Mouse (Mus musculus) hindbrain, postnatal 0 days (tissue): ENCODE results near the gene Stat5b. TPM values are rescaled to one million over a fixed set of nuclear protein-coding genes. Genes with fewer than 3 reads are reported as not detected.
A peak's percentile ranks its signal among the peaks of the same experiment; 100 is the strongest.

Experiments
- ATAC-seq: fragments of 200-750 bp; cut with Nextera tagmentation; 2 replicates; pipeline ENCODE4 v1.8.0; 2017; ENCODE audit warnings: mild to moderate bottlenecking, moderate TSS enrichment, moderate library complexity
- DNase-seq: peaks from one replicate; pipeline ENCODE4 v3.0.0-alpha.2; 2015; ENCODE audit warnings: low spot score
- H3K27ac ChIP-seq: fragments of 300-500 bp; sonication (generic); 2 replicates; pipeline ENCODE4 v1.5.1; 2014; ENCODE audit warnings: mild to moderate bottlenecking
- H3K27me3 ChIP-seq: fragments of 300-500 bp; sonication (generic); 2 replicates; pipeline ENCODE4 v1.6.1; 2014; ENCODE audit warnings: low read length, mixed read lengths; ENCODE audit not compliant: insufficient read depth
- H3K36me3 ChIP-seq: fragments of 300-500 bp; sonication (generic); 2 replicates; pipeline ENCODE4 v1.6.1; 2014; ENCODE audit warnings: low read length, mixed read lengths; ENCODE audit not compliant: insufficient read depth
- H3K4me1 ChIP-seq: fragments of 300-500 bp; sonication (generic); 2 replicates; pipeline ENCODE4 v1.6.1; 2014; ENCODE audit warnings: antibody characterized with exemption, low read length, mixed read lengths; ENCODE audit not compliant: insufficient read depth
- H3K4me2 ChIP-seq: fragments of 300-500 bp; sonication (generic); 2 replicates; pipeline ENCODE4 v1.6.1; 2014; ENCODE audit warnings: low read depth, mild to moderate bottlenecking, low read length, moderate library complexity, mixed read lengths
- H3K4me3 ChIP-seq: fragments of 300-500 bp; sonication (generic); 2 replicates; pipeline ENCODE4 v1.5.1; 2014; ENCODE audit warnings: low read length
- H3K9ac ChIP-seq: fragments of 300-500 bp; sonication (generic); replicated peaks from 2 replicates; pipeline ENCODE4 v1.6.1; 2014; ENCODE audit warnings: mild to moderate bottlenecking, low read length, moderate library complexity, mixed read lengths
- H3K9me3 ChIP-seq: fragments of 300-500 bp; sonication (generic); 2 replicates; pipeline ENCODE4 v1.6.1; 2016; ENCODE audit warnings: low read length, mixed read lengths
- CTCF ChIP-seq: IDR thresholded peaks from 2 replicates; pipeline ENCODE4 v1.5.1; 2016; ENCODE audit warnings: antibody characterized with exemption, control low read depth, low read depth
- WGBS: fragments of 180-500 bp; shearing (Covaris S2); extraction: QIAGEN DNeasy Blood & Tissue Kit; methylation state at CpG from one replicate; pipeline ENCODE4 v1.1.7; 2014; 5-methylcytosine and 5-hydroxymethylcytosine counted together
- polyA plus RNA-seq: library from polyadenylated mRNA; unstranded; fragments of >200 nt; fragmentation: Nextera tagmentation; extraction: Ambion mirVana; gene quantifications from 2 replicates; pipeline ENCODE4 v1.2.1, GENCODE M21; 2015
- total RNA-seq: library from RNA; depleted of rRNA; stranded (reverse); fragments of >200 nt; gene quantifications from 2 replicates; pipeline ENCODE4 v1.2.3, GENCODE M21; 2014; rRNA removed

Gene Stat5b
- 21.8 and 25.0 TPM in 2 replicates for total RNA-seq
- 12.5 and 12.8 TPM in 2 replicates for polyA plus RNA-seq

GRCm38 (mm10) chr11:100850038-100850777 is at the start of gene Stat5b:
Gene Stat5b (minus strand): TSS chr11:100850724.
- no peak for TF ChIP-seq CTCF
- Histone ChIP-seq H3K27me3 (no peaks in the 10 kb centered on the region), H3K36me3 (no peaks in the 10 kb centered on the region), H3K9ac (peak within 1 kb of the TSS; percentile 96), H3K4me3 (peak within 1 kb of the TSS; percentile 95), H3K9me3 (no peaks in the 10 kb centered on the region), H3K4me2 (peak within 1 kb of the TSS; percentile 90), H3K27ac (peak within 1 kb of the TSS; percentile 89), H3K4me1 (peaks cover 8% of the 10 kb centered on the region; the same call in 1 of the 2 replicates)
- DNase-seq: peak; percentile 89
- peak; percentile 80 for ATAC-seq
- WGBS: under 1% methylated on average over 78 of the region's 104 CpGs

DNA sequence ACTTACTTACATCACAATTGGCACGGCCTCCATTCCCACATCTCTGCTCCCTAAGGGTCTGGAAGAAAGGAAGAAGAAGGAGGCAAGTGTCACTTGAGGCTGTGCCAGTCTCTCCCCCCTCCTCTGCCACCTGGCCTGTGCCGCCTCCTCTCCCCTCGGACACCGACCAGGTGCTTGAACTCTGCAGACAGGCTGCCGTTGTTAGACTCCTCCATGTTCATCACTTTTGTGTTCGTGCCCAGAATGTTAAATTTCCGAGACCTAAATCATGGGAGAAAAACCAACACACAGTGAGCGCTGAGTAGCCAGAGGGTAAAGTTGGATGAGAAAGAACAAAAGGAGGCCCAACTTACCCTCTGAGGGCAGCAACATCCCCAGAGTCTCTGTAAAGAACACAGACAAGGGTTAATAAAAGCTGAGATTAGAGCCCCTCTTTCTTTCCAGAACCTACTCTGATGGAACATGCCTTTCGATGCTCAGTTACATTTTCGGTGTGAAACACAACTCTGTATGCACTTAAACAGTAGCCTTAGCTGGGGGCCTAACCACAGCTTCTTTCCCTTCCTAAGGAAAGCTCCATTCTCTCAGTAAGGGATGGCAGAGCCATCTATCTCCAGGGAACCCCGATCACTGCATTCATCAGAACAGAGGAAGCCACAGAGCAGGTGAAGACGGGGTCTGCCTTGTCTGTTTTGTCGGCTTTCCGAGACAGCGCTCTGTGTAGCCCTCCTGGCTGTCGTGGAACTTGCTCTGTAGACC is 48.1 kb upstream of the Stat5b start:
- Histone ChIP-seq H3K9me3 (no peaks in the 10 kb centered on the region), H3K4me2 (0 out of 2 replicates have a peak overlapping the region, but pooled peaks have one; percentile 3), H3K4me1 (no peaks in the 10 kb centered on the region), H3K4me3 (no peak overlapping the region), H3K36me3 (peaks cover 19% of the 10 kb centered on the region), H3K27ac (peak overlapping the region; percentile 36; the same call in 1 of the 2 replicates), H3K27me3 (no peaks in the 10 kb centered on the region), H3K9ac (no peak overlapping the region)
- no peak for TF ChIP-seq CTCF
- WGBS: 39% methylated on average over 16 of the region's 16 CpGs
- DNase-seq (peak; percentile 67), ATAC-seq (peak; percentile 50; the same call in 1 of the 2 replicates)

- 55% methylated on average over 7 of the region's 7 CpGs for WGBS
- no peaks in the 10 kb centered on the region for H3K4me1 ChIP-seq
- H3K27ac ChIP-seq: no peak overlapping the region
- no peak overlapping the region for H3K4me2 ChIP-seq
- H3K9ac ChIP-seq: no peak overlapping the region
- H3K4me3 ChIP-seq: no peak overlapping the region
- peaks cover 11% of the 10 kb centered on the region for H3K36me3 ChIP-seq
- no peak for TF ChIP-seq CTCF
- ATAC-seq (no peak), DNase-seq (peak; percentile 64)
- no peaks in the 10 kb centered on the region for H3K27me3 ChIP-seq
- H3K9me3 ChIP-seq: no peaks in the 10 kb centered on the region
Measured at GRCm38 (mm10) chr11:100897294-100898231, 47.0 kb upstream of the Stat5b start.

DNA sequence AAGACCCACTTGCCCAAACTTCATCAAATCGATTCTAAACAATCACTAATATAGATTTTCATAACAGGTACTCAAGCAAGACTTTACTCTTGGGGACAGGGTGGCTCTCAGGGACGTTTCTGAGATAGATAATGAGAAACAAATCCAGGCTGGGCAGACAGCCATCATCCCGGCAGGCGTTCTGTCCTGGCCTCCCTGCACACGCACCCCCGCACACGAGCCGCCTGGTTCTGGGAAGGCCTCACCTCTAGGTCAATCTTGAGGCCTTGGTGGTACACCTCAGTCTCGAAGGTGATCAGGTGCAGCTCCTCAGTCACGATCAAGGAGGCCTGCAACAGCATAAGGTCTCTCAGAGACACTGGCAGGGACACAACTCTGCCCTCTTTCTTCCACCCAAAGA is 45.6 kb upstream of the Stat5b start:
- no peaks in the 10 kb centered on the region for H3K27me3 ChIP-seq
- no peak overlapping the region for H3K4me2 ChIP-seq
- no peak for ATAC-seq
- H3K9ac ChIP-seq: no peak overlapping the region
- no peaks in the 10 kb centered on the region for H3K4me1 ChIP-seq
- DNase-seq: no peak
- H3K4me3 ChIP-seq: no peak overlapping the region
- H3K9me3 ChIP-seq: no peaks in the 10 kb centered on the region
- TF ChIP-seq CTCF: no peak
- no peak overlapping the region for H3K27ac ChIP-seq
- H3K36me3 ChIP-seq: peaks cover 3% of the 10 kb centered on the region; the same call in 1 of the 2 replicates
- 45% methylated on average over 10 of the region's 10 CpGs for WGBS

DNA sequence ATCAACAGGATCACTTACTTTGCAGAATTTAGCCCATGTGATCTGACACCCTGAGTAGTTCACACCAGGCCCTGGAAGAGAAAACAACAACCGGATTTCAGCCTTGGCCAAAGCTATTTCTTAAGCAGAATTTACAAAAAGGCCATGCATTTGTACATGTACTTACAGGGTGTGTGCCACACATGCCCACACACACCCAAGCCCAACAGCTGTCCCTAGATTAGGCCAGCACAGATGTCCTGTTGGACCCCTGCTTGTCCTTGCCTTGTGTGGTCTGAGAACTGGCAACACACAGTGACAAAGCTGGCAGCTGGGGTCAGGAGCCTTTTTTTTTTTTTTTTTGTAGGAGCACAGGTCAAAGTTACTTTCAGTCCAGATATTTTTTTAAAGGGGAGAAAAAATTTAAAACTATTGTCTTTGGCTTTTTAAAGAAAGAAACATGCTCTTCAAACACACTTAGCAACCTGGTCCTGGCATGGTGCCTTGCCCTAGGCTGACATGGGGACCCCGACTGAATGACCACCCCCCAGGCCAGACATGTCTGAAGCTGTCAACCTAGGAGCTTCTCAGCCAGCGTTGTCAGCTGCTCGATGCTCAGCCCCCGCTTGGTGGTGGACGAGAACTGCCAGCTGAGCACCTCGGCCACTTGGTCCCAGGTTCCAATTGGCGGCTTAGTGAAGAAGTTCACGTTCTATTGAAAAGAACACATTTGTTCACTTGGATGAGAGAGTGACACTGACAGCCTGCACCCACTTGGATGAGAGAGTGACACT is 43.8 kb upstream of the Stat5b start:
- no peaks in the 10 kb centered on the region for H3K27me3 ChIP-seq
- H3K4me3 ChIP-seq: no peak overlapping the region
- no peak overlapping the region for H3K9ac ChIP-seq
- H3K27ac ChIP-seq: no peak overlapping the region
- WGBS: 46% methylated on average over 9 of the region's 9 CpGs
- no peaks in the 10 kb centered on the region for H3K4me1 ChIP-seq
- ATAC-seq: no peak
- no peak for TF ChIP-seq CTCF
- peaks cover 4% of the 10 kb centered on the region; the same call in 1 of the 2 replicates for H3K36me3 ChIP-seq
- peak; percentile 15 for DNase-seq
- no peak overlapping the region for H3K4me2 ChIP-seq
- H3K9me3 ChIP-seq: no peaks in the 10 kb centered on the region

GRCm38 (mm10) chr11:100893482-100893881 is 43.0 kb upstream of the Stat5b start:
- Histone ChIP-seq H3K27ac (no peak overlapping the region), H3K27me3 (no peaks in the 10 kb centered on the region), H3K4me1 (no peaks in the 10 kb centered on the region), H3K9me3 (no peaks in the 10 kb centered on the region), H3K4me3 (no peak overlapping the region), H3K9ac (no peak overlapping the region), H3K36me3 (peaks cover 8% of the 10 kb centered on the region; the same call in 1 of the 2 replicates), H3K4me2 (no peak overlapping the region)
- DNase-seq (peak; percentile 92), ATAC-seq (peak; percentile 83)
- 24% methylated on average over 9 of the region's 9 CpGs for WGBS
- peak; percentile 100 for TF ChIP-seq CTCF
